Mouse (Mus musculus) E14TG2a.4 (cell line): ENCODE measurements around the gene Gm648.

ENCODE experiments used
- H3K27me3 ChIP-seq: 2 replicates; pipeline ENCODE4 v1.6.1; 2014; ENCODE audit warnings: low read length, control low read depth; ENCODE audit not compliant: insufficient read depth
- H3K36me3 ChIP-seq: 2 replicates; pipeline ENCODE4 v1.6.1; 2014; ENCODE audit warnings: low read length, control low read depth; ENCODE audit not compliant: insufficient read depth
- H3K4me1 ChIP-seq: replicated peaks from 2 replicates; pipeline ENCODE4 v1.6.1; 2014; ENCODE audit warnings: low read depth, low read length, control low read depth
- H3K4me3 ChIP-seq: replicated peaks from 2 replicates; pipeline ENCODE4 v1.5.1; 2014; ENCODE audit warnings: mild to moderate bottlenecking, low read length
- H3K9me3 ChIP-seq: 2 replicates; pipeline ENCODE4 v1.6.1; 2014; ENCODE audit warnings: low read length, control low read depth
- CTCF ChIP-seq: conservative IDR thresholded peaks from 2 replicates; pipeline ENCODE4 v1.5.1; 2014; ENCODE audit warnings: low read length
- NANOG ChIP-seq: IDR thresholded peaks from 2 replicates; pipeline ENCODE4 v1.6.1; 2014; ENCODE audit warnings: borderline replicate concordance, low read length, mixed read lengths
- POU5F1 ChIP-seq: IDR thresholded peaks from 2 replicates; pipeline ENCODE4 v1.6.1; 2014; ENCODE audit warnings: low read length, borderline replicate concordance

The Gm648 gene

DNA sequence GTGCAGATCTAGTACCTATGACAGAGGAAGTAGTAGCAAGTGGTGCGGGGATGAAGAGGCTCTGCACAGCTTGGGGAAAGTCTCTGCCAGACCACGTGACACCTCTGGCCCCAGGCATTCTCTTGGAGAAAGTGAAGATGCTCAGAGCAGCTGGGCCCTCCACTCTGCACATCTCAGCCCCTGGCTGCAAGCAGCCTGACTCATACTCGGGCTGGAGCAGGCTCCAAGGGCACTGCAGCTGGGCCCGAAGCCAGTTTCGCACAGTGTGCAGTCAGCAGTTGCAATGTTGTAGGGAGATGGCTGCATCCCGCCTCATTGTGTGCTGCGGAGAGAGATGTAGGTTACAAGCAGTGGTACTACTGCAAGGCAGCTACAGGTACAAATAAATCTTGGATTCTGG lies 52.2 kb downstream of the Gm648 start:
- H3K9me3 ChIP-seq, result no peaks in the 10 kb centered on the region
- H3K4me1 ChIP-seq, result no peaks in the 10 kb centered on the region
- TF ChIP-seq NANOG (no peak), CTCF (no peak), POU5F1 (no peak)
- no peaks in the 10 kb centered on the region for H3K36me3 ChIP-seq
- H3K4me3 ChIP-seq, result no peak overlapping the region
- no peaks in the 10 kb centered on the region for H3K27me3 ChIP-seq
